Mouse (Mus musculus) olfactory bulb, adult 2 months (tissue): ENCODE results near the gene Ntan1.

Experiments used
- CTCF ChIP-seq: fragments of 200-500 bp; IDR thresholded peaks from 2 replicates; pipeline ENCODE4 v1.5.1; 2012; ENCODE audit warnings: low read depth, mild to moderate bottlenecking, low read length, moderate library complexity; ENCODE audit not compliant: insufficient read depth
- POLR2A ChIP-seq: fragments of 200-500 bp; IDR thresholded peaks from 2 replicates; pipeline ENCODE4 v1.6.1; 2012; ENCODE audit warnings: mild to moderate bottlenecking, low read depth, low read length, moderate library complexity; ENCODE audit not compliant: insufficient read depth

DNA sequence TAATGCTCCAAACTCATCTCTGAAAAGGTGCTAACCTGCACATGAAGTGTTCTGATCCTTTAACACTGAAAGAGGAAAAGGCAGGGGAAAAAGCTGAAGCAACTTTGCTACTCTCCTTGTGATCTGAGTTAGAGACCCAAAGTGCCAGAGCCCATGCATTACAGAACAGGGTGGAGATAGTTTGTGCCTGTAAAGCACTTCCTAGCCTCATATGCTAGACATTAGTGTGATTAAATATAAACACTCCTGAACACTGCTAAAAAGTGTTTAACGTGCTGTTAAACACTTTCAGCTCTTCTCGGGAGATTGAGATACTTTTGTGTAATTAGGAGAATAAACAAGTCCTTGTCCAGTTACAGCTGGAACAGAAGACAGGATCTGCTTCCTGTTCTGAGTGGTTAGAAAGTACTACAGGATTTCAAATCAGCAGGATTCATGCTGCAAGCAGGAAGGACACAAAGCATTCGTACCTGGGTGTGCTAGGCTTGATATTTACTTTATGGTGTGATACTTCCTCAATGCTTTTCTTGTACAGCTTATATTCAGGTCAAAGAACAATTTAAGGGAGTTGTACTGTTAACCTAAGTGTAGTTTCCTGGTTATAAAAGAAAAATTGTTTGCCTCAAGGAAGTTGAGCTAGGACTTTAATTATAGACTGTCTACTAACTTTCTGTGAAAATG, 64.6 kb downstream of the Ntan1 start:
- TF ChIP-seq CTCF (no peak), POLR2A (no peak)
